Mouse (Mus musculus): ENCODE results near the gene Fry. TPM values are rescaled to one million over a fixed set of nuclear protein-coding genes. Genes with fewer than 3 reads are reported as not detected.

Gene Fry
- polyA plus RNA-seq, 1 experiment from 2014 or later, result 35.4 TPM

GRCm38 (mm10) chr5:150362241-150362640 lies 243.8 kb downstream of the Fry start:
- no peak overlapping the region for H3K4me3 ChIP-seq (replicated peaks)
- H3K27me3 ChIP-seq, result no peaks in the 10 kb centered on the region
- H3K4me1 ChIP-seq (replicated peaks), result no peaks in the 10 kb centered on the region
- H3K9me3 ChIP-seq, result no peaks in the 10 kb centered on the region; the same call in 1 of the 2 replicates
- no peak overlapping the region for H3K9ac ChIP-seq (replicated peaks)
- H3K4me2 ChIP-seq (replicated peaks), result no peak overlapping the region
- peaks cover 41% of the 10 kb centered on the region for H3K36me3 ChIP-seq
- ATAC-seq, result no peak
- H3K27ac ChIP-seq, result no peak overlapping the region
- 92% methylated on average over 6 of the region's 6 CpGs for WGBS

GRCm38 (mm10) chr5:150364621-150365020 lies 246.2 kb downstream of the Fry start:
- no peaks in the 10 kb centered on the region for H3K4me1 ChIP-seq (replicated peaks)
- H3K9me3 ChIP-seq, result no peaks in the 10 kb centered on the region; the same call in 1 of the 2 replicates
- no peak for ATAC-seq
- no peak overlapping the region for H3K9ac ChIP-seq (replicated peaks)
- WGBS, result 91% methylated on average over 3 of the region's 3 CpGs
- no peak overlapping the region for H3K4me2 ChIP-seq (replicated peaks)
- H3K36me3 ChIP-seq, result peaks cover 32% of the 10 kb centered on the region
- H3K4me3 ChIP-seq (replicated peaks), result no peak overlapping the region
- H3K27ac ChIP-seq, result no peak overlapping the region
- no peaks in the 10 kb centered on the region for H3K27me3 ChIP-seq

GRCm38 (mm10) chr5:150367027-150367426 lies 248.6 kb downstream of the Fry start:
- WGBS, result 88% methylated on average over 4 of the region's 4 CpGs

GRCm38 (mm10) chr5:150370291-150370690 lies 251.8 kb downstream of the Fry start:
- no peak for ATAC-seq
- 44% methylated on average over 6 of the region's 6 CpGs for WGBS
- Histone ChIP-seq H3K36me3 (peaks cover 39% of the 10 kb centered on the region), H3K27ac (no peak overlapping the region), H3K9ac (replicated peaks) (no peak overlapping the region), H3K9me3 (no peaks in the 10 kb centered on the region; the same call in 1 of the 2 replicates), H3K4me1 (replicated peaks) (no peaks in the 10 kb centered on the region), H3K4me3 (replicated peaks) (no peak overlapping the region), H3K27me3 (no peaks in the 10 kb centered on the region), H3K4me2 (replicated peaks) (no peak overlapping the region)

More at GRCm38 (mm10) chr5:150367027-150367426, 248.6 kb downstream of the Fry start:
- H3K4me3 ChIP-seq (replicated peaks), result no peak overlapping the region
- no peak for ATAC-seq
- no peak overlapping the region for H3K27ac ChIP-seq
- no peaks in the 10 kb centered on the region for H3K27me3 ChIP-seq
- H3K36me3 ChIP-seq, result peaks cover 27% of the 10 kb centered on the region
- no peaks in the 10 kb centered on the region for H3K4me1 ChIP-seq (replicated peaks)
- no peaks in the 10 kb centered on the region; the same call in 1 of the 2 replicates for H3K9me3 ChIP-seq
- no peak overlapping the region for H3K4me2 ChIP-seq (replicated peaks)
- no peak overlapping the region for H3K9ac ChIP-seq (replicated peaks)

- H3K9me3 ChIP-seq, result no peaks in the 10 kb centered on the region; the same call in 1 of the 2 replicates
- no peak for ATAC-seq
- no peak overlapping the region for H3K4me3 ChIP-seq (replicated peaks)
- H3K27ac ChIP-seq, result no peak overlapping the region
- H3K27me3 ChIP-seq, result no peaks in the 10 kb centered on the region
- H3K4me2 ChIP-seq (replicated peaks), result no peak overlapping the region
- H3K4me1 ChIP-seq (replicated peaks), result no peaks in the 10 kb centered on the region
- H3K9ac ChIP-seq (replicated peaks), result no peak overlapping the region
- peaks cover 39% of the 10 kb centered on the region for H3K36me3 ChIP-seq
Observed at GRCm38 (mm10) chr5:150370895-150371294, 252.4 kb downstream of the Fry start.

- no peak overlapping the region for H3K4me3 ChIP-seq (replicated peaks)
- ATAC-seq, result no peak
- no peak overlapping the region for H3K27ac ChIP-seq
- H3K27me3 ChIP-seq, result no peaks in the 10 kb centered on the region
- H3K36me3 ChIP-seq, result peaks cover 31% of the 10 kb centered on the region
- H3K4me2 ChIP-seq (replicated peaks), result no peak overlapping the region
- H3K4me1 ChIP-seq (replicated peaks), result no peaks in the 10 kb centered on the region
- WGBS, result 53% methylated on average over 3 of the region's 3 CpGs
- H3K9me3 ChIP-seq, result no peaks in the 10 kb centered on the region
- H3K9ac ChIP-seq (replicated peaks), result no peak overlapping the region
Observed at GRCm38 (mm10) chr5:150372956-150373355, 254.5 kb downstream of the Fry start.

- H3K4me3 ChIP-seq (replicated peaks), result no peak overlapping the region
- H3K27me3 ChIP-seq, result no peaks in the 10 kb centered on the region
- H3K4me2 ChIP-seq (replicated peaks), result no peak overlapping the region
- no peak overlapping the region for H3K9ac ChIP-seq (replicated peaks)
- no peaks in the 10 kb centered on the region for H3K9me3 ChIP-seq
- H3K4me1 ChIP-seq (replicated peaks), result no peaks in the 10 kb centered on the region
- H3K27ac ChIP-seq, result no peak overlapping the region
- no peak for ATAC-seq
- H3K36me3 ChIP-seq, result peaks cover 36% of the 10 kb centered on the region
- 85% methylated on average over 8 of the region's 8 CpGs for WGBS
Observed at GRCm38 (mm10) chr5:150374778-150375559, 256.5 kb downstream of the Fry start.

- Histone ChIP-seq H3K4me3 (replicated peaks) (no peak overlapping the region), H3K4me2 (replicated peaks) (no peak overlapping the region), H3K4me1 (replicated peaks) (no peaks in the 10 kb centered on the region), H3K36me3 (peaks cover 57% of the 10 kb centered on the region), H3K9ac (replicated peaks) (no peak overlapping the region), H3K27ac (no peak overlapping the region), H3K27me3 (no peaks in the 10 kb centered on the region), H3K9me3 (peaks cover 3% of the 10 kb centered on the region; the same call in 1 of the 2 replicates)
- WGBS, result 85% methylated on average over 18 of the region's 18 CpGs
- ATAC-seq, result no peak
Observed at GRCm38 (mm10) chr5:150378586-150378985, 260.1 kb downstream of the Fry start.

- Histone ChIP-seq H3K4me3 (replicated peaks) (no peak overlapping the region), H3K27ac (no peak overlapping the region), H3K4me1 (replicated peaks) (no peaks in the 10 kb centered on the region), H3K36me3 (peaks cover 67% of the 10 kb centered on the region), H3K4me2 (replicated peaks) (no peak overlapping the region), H3K27me3 (no peaks in the 10 kb centered on the region), H3K9ac (replicated peaks) (no peak overlapping the region), H3K9me3 (peaks cover 3% of the 10 kb centered on the region; the same call in 1 of the 2 replicates)
- no peak for ATAC-seq
- WGBS, result 95% methylated on average over 10 of the region's 10 CpGs
Observed at GRCm38 (mm10) chr5:150380767-150381166, 262.3 kb downstream of the Fry start.

- ATAC-seq, result no peak
- H3K4me3 ChIP-seq (replicated peaks), result no peak overlapping the region
- peaks cover 3% of the 10 kb centered on the region; the same call in 1 of the 2 replicates for H3K9me3 ChIP-seq
- peaks cover 77% of the 10 kb centered on the region for H3K36me3 ChIP-seq
- no peaks in the 10 kb centered on the region for H3K27me3 ChIP-seq
- no peaks in the 10 kb centered on the region for H3K4me1 ChIP-seq (replicated peaks)
- 78% methylated on average over 5 of the region's 5 CpGs for WGBS
- no peak overlapping the region for H3K9ac ChIP-seq (replicated peaks)
- H3K4me2 ChIP-seq (replicated peaks), result no peak overlapping the region
- no peak overlapping the region for H3K27ac ChIP-seq
Observed at GRCm38 (mm10) chr5:150382411-150382810, 264.0 kb downstream of the Fry start.

GRCm38 (mm10) chr5:150384272-150385215 lies 266.1 kb downstream of the Fry start:
- H3K4me3 ChIP-seq (replicated peaks), result no peak overlapping the region
- 75% methylated on average over 17 of the region's 17 CpGs for WGBS
- H3K36me3 ChIP-seq, result peaks cover 76% of the 10 kb centered on the region
- no peak overlapping the region for H3K4me2 ChIP-seq (replicated peaks)
- H3K27me3 ChIP-seq, result no peaks in the 10 kb centered on the region
- peaks cover 3% of the 10 kb centered on the region; the same call in 1 of the 2 replicates for H3K9me3 ChIP-seq
- H3K27ac ChIP-seq, result no peak overlapping the region
- ATAC-seq, result no peak
- no peaks in the 10 kb centered on the region for H3K4me1 ChIP-seq (replicated peaks)
- no peak overlapping the region for H3K9ac ChIP-seq (replicated peaks)

GRCm38 (mm10) chr5:150385224-150385623 lies 266.8 kb downstream of the Fry start:
- 83% methylated on average over 7 of the region's 7 CpGs for WGBS
- no peak overlapping the region for H3K4me2 ChIP-seq (replicated peaks)
- H3K4me3 ChIP-seq (replicated peaks), result no peak overlapping the region
- ATAC-seq, result no peak
- H3K4me1 ChIP-seq (replicated peaks), result no peaks in the 10 kb centered on the region
- peaks cover 77% of the 10 kb centered on the region for H3K36me3 ChIP-seq
- H3K27me3 ChIP-seq, result no peaks in the 10 kb centered on the region
- no peak overlapping the region for H3K27ac ChIP-seq
- H3K9ac ChIP-seq (replicated peaks), result no peak overlapping the region
- H3K9me3 ChIP-seq, result peaks cover 3% of the 10 kb centered on the region; the same call in 1 of the 2 replicates
